Mouse (Mus musculus) testis, adult 2 months (tissue): ENCODE results near the gene Myct1.

Experiments
- CTCF ChIP-seq: fragments of 200-500 bp; IDR thresholded peaks from 2 replicates; pipeline ENCODE4 v1.5.1; 2012; ENCODE audit warnings: low read depth, mild to moderate bottlenecking, inconsistent platforms, low read length, moderate library complexity; ENCODE audit not compliant: control insufficient read depth, insufficient read depth, insufficient replicate concordance
- POLR2A ChIP-seq: fragments of 200-500 bp; IDR thresholded peaks from 2 replicates; pipeline ENCODE4 v1.6.1; 2012; ENCODE audit warnings: low read depth, mild to moderate bottlenecking, inconsistent platforms, low read length, moderate library complexity; ENCODE audit not compliant: control insufficient read depth

GRCm38 (mm10) chr10:5608874-5609273 is 15.3 kb downstream of the Myct1 start:
- no peak for TF ChIP-seq CTCF
- no peak for TF ChIP-seq POLR2A
